Mouse (Mus musculus): ENCODE measurements around the gene Ednra. TPM values are rescaled to one million over a fixed set of nuclear protein-coding genes. Genes with fewer than 3 reads are reported as not detected.

The Ednra gene
- polyA plus RNA-seq, 1 experiment from 2014 or later, result 16.1 TPM

DNA sequence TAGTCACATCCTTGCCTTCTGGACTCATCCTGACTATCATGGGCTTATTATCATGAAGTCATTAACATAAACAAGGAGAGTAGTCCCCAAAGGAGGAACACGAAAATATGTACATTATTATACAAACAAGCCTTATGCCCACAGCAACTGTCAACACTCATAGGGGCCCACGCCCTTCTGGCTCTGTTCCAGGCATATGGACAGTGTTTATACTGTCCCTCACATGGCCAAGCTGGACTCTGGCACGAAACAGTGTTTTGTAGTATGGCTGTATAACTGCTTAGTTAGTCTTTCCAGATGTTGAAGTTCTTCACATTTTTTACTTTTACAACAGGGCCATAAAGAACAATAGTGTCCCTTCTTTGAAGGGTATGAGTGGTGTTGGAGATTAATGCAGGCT, 8.7 kb upstream of the Ednra start:
- Histone ChIP-seq H3K36me3 (ENCODE audit: control insufficient read depth, insufficient read depth, low read length) (no peaks in the 10 kb centered on the region), H3K27ac (ENCODE audit: low read length) (no peak overlapping the region), H3K27me3 (replicated peaks; ENCODE audit: control insufficient read depth, insufficient read depth, low read length) (no peaks in the 10 kb centered on the region), H3K9ac (ENCODE audit: low read depth, low read length) (no peak overlapping the region), H3K4me3 (ENCODE audit: low read length) (no peak overlapping the region), H3K4me2 (ENCODE audit: low read depth, low read length) (no peak overlapping the region), H3K9me3 (ENCODE audit: control insufficient read depth, low read length) (peaks cover 2% of the 10 kb centered on the region; the same call in 1 of the 2 replicates), H3K4me1 (ENCODE audit: control insufficient read depth, insufficient read depth, low read length) (no peaks in the 10 kb centered on the region)
- 63% methylated on average over 3 of the region's 3 CpGs for WGBS
- no peak for ATAC-seq

GRCm38 (mm10) chr8:77725406-77725805, 1.1 kb upstream of the Ednra start:
- ATAC-seq, result no peak
- WGBS, result 68% methylated on average over 5 of the region's 5 CpGs
- no peak overlapping the region for H3K4me2 ChIP-seq (ENCODE audit: low read depth, low read length)
- no peaks in the 10 kb centered on the region for H3K36me3 ChIP-seq (ENCODE audit: control insufficient read depth, insufficient read depth, low read length)
- H3K9me3 ChIP-seq (ENCODE audit: control insufficient read depth, low read length), result no peaks in the 10 kb centered on the region
- H3K27ac ChIP-seq (ENCODE audit: low read length), result peak overlapping the region; percentile 96; the same call in 1 of the 2 replicates
- peaks cover 11% of the 10 kb centered on the region for H3K4me1 ChIP-seq (ENCODE audit: control insufficient read depth, insufficient read depth, low read length)
- no peak overlapping the region for H3K4me3 ChIP-seq (ENCODE audit: low read length)
- no peak overlapping the region for H3K9ac ChIP-seq (ENCODE audit: low read depth, low read length)
- H3K27me3 ChIP-seq (replicated peaks; ENCODE audit: control insufficient read depth, insufficient read depth, low read length), result no peaks in the 10 kb centered on the region

- H3K4me1 ChIP-seq (ENCODE audit: control insufficient read depth, insufficient read depth, low read length), result peaks cover 11% of the 10 kb centered on the region
- 2% methylated on average over 16 of the region's 16 CpGs for WGBS
- no peaks in the 10 kb centered on the region for H3K9me3 ChIP-seq (ENCODE audit: control insufficient read depth, low read length)
- peak overlapping the region; percentile 96 for H3K27ac ChIP-seq (ENCODE audit: low read length)
- H3K9ac ChIP-seq (ENCODE audit: low read depth, low read length), result peak overlapping the region; percentile 80
- no peaks in the 10 kb centered on the region for H3K27me3 ChIP-seq (replicated peaks; ENCODE audit: control insufficient read depth, insufficient read depth, low read length)
- 0 out of 2 replicates have a peak, but pooled peaks cover 4% of the 10 kb centered on the region for H3K36me3 ChIP-seq (ENCODE audit: control insufficient read depth, insufficient read depth, low read length)
- peak; percentile 68 for ATAC-seq
- H3K4me3 ChIP-seq (ENCODE audit: low read length), result peak overlapping the region; percentile 63
- H3K4me2 ChIP-seq (ENCODE audit: low read depth, low read length), result peak overlapping the region; percentile 85
Observed at GRCm38 (mm10) chr8:77723534-77724045, 674 bp downstream of the Ednra start.

- H3K27me3 ChIP-seq (replicated peaks; ENCODE audit: control insufficient read depth, insufficient read depth, low read length), result no peaks in the 10 kb centered on the region
- peak overlapping the region; percentile 85 for H3K4me2 ChIP-seq (ENCODE audit: low read depth, low read length)
- ATAC-seq, result no peak
- H3K27ac ChIP-seq (ENCODE audit: low read length), result peak overlapping the region; percentile 96
- H3K4me1 ChIP-seq (ENCODE audit: control insufficient read depth, insufficient read depth, low read length), result peaks cover 11% of the 10 kb centered on the region
- no peaks in the 10 kb centered on the region for H3K9me3 ChIP-seq (ENCODE audit: control insufficient read depth, low read length)
- H3K9ac ChIP-seq (ENCODE audit: low read depth, low read length), result peak overlapping the region; percentile 80
- peak overlapping the region; percentile 63 for H3K4me3 ChIP-seq (ENCODE audit: low read length)
- WGBS, result 76% methylated on average over 4 of the region's 4 CpGs
- H3K36me3 ChIP-seq (ENCODE audit: control insufficient read depth, insufficient read depth, low read length), result 0 out of 2 replicates have a peak, but pooled peaks cover 4% of the 10 kb centered on the region
Observed at GRCm38 (mm10) chr8:77723018-77723417, 1.2 kb downstream of the Ednra start.

GRCm38 (mm10) chr8:77718933-77719332, 5.3 kb downstream of the Ednra start:
- WGBS, result 81% methylated on average over 2 of the region's 2 CpGs
- Histone ChIP-seq H3K27ac (ENCODE audit: low read length) (no peak overlapping the region), H3K36me3 (ENCODE audit: control insufficient read depth, insufficient read depth, low read length) (0 out of 2 replicates have a peak, but pooled peaks cover 4% of the 10 kb centered on the region), H3K4me1 (ENCODE audit: control insufficient read depth, insufficient read depth, low read length) (0 out of 2 replicates have a peak, but pooled peaks cover 3% of the 10 kb centered on the region), H3K9me3 (ENCODE audit: control insufficient read depth, low read length) (no peaks in the 10 kb centered on the region), H3K4me3 (ENCODE audit: low read length) (no peak overlapping the region), H3K4me2 (ENCODE audit: low read depth, low read length) (no peak overlapping the region), H3K9ac (ENCODE audit: low read depth, low read length) (no peak overlapping the region), H3K27me3 (replicated peaks; ENCODE audit: control insufficient read depth, insufficient read depth, low read length) (no peaks in the 10 kb centered on the region)
- no peak for ATAC-seq

DNA sequence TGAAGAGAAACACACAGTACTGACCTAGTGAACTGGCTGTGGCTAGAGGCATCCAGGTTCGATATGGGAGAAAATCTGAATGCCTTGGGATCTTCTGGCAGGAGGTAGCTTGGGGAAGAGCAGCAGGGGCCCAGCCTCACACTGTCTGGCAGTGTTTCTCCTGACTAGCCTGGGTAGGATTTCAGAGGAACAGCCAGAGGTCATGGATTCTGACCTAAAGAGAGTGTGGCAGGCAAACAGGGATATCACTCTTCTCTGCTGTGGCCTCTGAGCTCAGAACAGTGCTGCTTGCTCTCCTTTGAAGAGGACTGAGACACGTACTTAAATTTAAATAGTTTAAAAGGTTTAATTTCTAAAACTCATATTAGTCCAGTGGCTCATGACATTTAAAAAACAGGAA, 7.2 kb downstream of the Ednra start:
- H3K9ac ChIP-seq (ENCODE audit: low read depth, low read length), result no peak overlapping the region
- WGBS, result 46% methylated on average over 2 of the region's 2 CpGs
- H3K27me3 ChIP-seq (replicated peaks; ENCODE audit: control insufficient read depth, insufficient read depth, low read length), result no peaks in the 10 kb centered on the region
- no peak overlapping the region for H3K4me3 ChIP-seq (ENCODE audit: low read length)
- 0 out of 2 replicates have a peak, but pooled peaks cover 2% of the 10 kb centered on the region for H3K4me1 ChIP-seq (ENCODE audit: control insufficient read depth, insufficient read depth, low read length)
- no peaks in the 10 kb centered on the region for H3K9me3 ChIP-seq (ENCODE audit: control insufficient read depth, low read length)
- ATAC-seq, result no peak
- no peak overlapping the region for H3K27ac ChIP-seq (ENCODE audit: low read length)
- H3K36me3 ChIP-seq (ENCODE audit: control insufficient read depth, insufficient read depth, low read length), result 0 out of 2 replicates have a peak, but pooled peaks cover 4% of the 10 kb centered on the region
- no peak overlapping the region for H3K4me2 ChIP-seq (ENCODE audit: low read depth, low read length)

GRCm38 (mm10) chr8:77714455-77714854, 9.8 kb downstream of the Ednra start:
- no peak overlapping the region for H3K4me2 ChIP-seq (ENCODE audit: low read depth, low read length)
- no peaks in the 10 kb centered on the region for H3K27me3 ChIP-seq (replicated peaks; ENCODE audit: control insufficient read depth, insufficient read depth, low read length)
- H3K36me3 ChIP-seq (ENCODE audit: control insufficient read depth, insufficient read depth, low read length), result no peaks in the 10 kb centered on the region
- H3K9me3 ChIP-seq (ENCODE audit: control insufficient read depth, low read length), result no peaks in the 10 kb centered on the region
- WGBS, result 66% methylated on average over 7 of the region's 7 CpGs
- H3K4me3 ChIP-seq (ENCODE audit: low read length), result no peak overlapping the region
- no peak overlapping the region for H3K27ac ChIP-seq (ENCODE audit: low read length)
- H3K9ac ChIP-seq (ENCODE audit: low read depth, low read length), result no peak overlapping the region
- H3K4me1 ChIP-seq (ENCODE audit: control insufficient read depth, insufficient read depth, low read length), result 0 out of 2 replicates have a peak, but pooled peaks cover 2% of the 10 kb centered on the region
- ATAC-seq, result no peak

- 0 out of 2 replicates have a peak, but pooled peaks cover 2% of the 10 kb centered on the region for H3K4me1 ChIP-seq (ENCODE audit: control insufficient read depth, insufficient read depth, low read length)
- H3K27ac ChIP-seq (ENCODE audit: low read length), result no peak overlapping the region
- ATAC-seq, result no peak
- no peaks in the 10 kb centered on the region for H3K27me3 ChIP-seq (replicated peaks; ENCODE audit: control insufficient read depth, insufficient read depth, low read length)
- H3K9me3 ChIP-seq (ENCODE audit: control insufficient read depth, low read length), result no peaks in the 10 kb centered on the region
- no peaks in the 10 kb centered on the region for H3K36me3 ChIP-seq (ENCODE audit: control insufficient read depth, insufficient read depth, low read length)
- 83% methylated on average over 5 of the region's 5 CpGs for WGBS
- no peak overlapping the region for H3K4me3 ChIP-seq (ENCODE audit: low read length)
- no peak overlapping the region for H3K9ac ChIP-seq (ENCODE audit: low read depth, low read length)
- no peak overlapping the region for H3K4me2 ChIP-seq (ENCODE audit: low read depth, low read length)
Observed at GRCm38 (mm10) chr8:77713688-77714087, 10.6 kb downstream of the Ednra start.

DNA sequence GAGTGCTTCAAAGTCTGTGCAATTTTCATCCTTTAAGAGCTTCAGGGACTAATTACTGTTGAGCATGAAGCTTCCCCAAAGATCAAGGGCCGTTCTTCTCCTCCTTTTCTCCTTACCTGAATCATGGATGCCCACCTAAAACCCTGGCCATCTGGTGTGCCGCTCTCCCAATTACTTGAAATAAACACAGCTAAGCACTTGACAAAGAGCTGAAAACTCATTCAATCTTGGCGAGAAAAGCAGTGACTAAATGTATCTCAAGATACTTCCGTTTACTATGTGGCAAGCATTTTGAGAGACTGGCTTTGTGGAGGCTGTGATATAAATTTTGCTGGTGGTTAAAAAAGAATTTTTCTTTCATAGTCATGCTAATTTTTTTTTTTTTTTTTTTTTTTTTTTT, 19.5 kb downstream of the Ednra start:
- no peaks in the 10 kb centered on the region for H3K27me3 ChIP-seq (replicated peaks; ENCODE audit: control insufficient read depth, insufficient read depth, low read length)
- WGBS, result 86% methylated on average over 4 of the region's 4 CpGs

GRCm38 (mm10) chr8:77698028-77698427, 26.2 kb downstream of the Ednra start:
- WGBS, result 86% methylated on average over 10 of the region's 10 CpGs
- H3K4me1 ChIP-seq (ENCODE audit: control insufficient read depth, insufficient read depth, low read length), result no peaks in the 10 kb centered on the region

More for the DNA sequence above, 19.5 kb downstream of the Ednra start:
- Histone ChIP-seq H3K4me1 (ENCODE audit: control insufficient read depth, insufficient read depth, low read length) (no peaks in the 10 kb centered on the region), H3K4me2 (ENCODE audit: low read depth, low read length) (no peak overlapping the region), H3K36me3 (ENCODE audit: control insufficient read depth, insufficient read depth, low read length) (no peaks in the 10 kb centered on the region), H3K9ac (ENCODE audit: low read depth, low read length) (no peak overlapping the region), H3K27ac (ENCODE audit: low read length) (no peak overlapping the region), H3K9me3 (ENCODE audit: control insufficient read depth, low read length) (no peaks in the 10 kb centered on the region), H3K4me3 (ENCODE audit: low read length) (no peak overlapping the region)
- no peak for ATAC-seq

More at GRCm38 (mm10) chr8:77698028-77698427, 26.2 kb downstream of the Ednra start:
- no peak overlapping the region for H3K4me2 ChIP-seq (ENCODE audit: low read depth, low read length)
- no peaks in the 10 kb centered on the region for H3K9me3 ChIP-seq (ENCODE audit: control insufficient read depth, low read length)
- no peak overlapping the region for H3K4me3 ChIP-seq (ENCODE audit: low read length)
- H3K27me3 ChIP-seq (replicated peaks; ENCODE audit: control insufficient read depth, insufficient read depth, low read length), result no peaks in the 10 kb centered on the region
- H3K9ac ChIP-seq (ENCODE audit: low read depth, low read length), result no peak overlapping the region
- no peaks in the 10 kb centered on the region for H3K36me3 ChIP-seq (ENCODE audit: control insufficient read depth, insufficient read depth, low read length)
- H3K27ac ChIP-seq (ENCODE audit: low read length), result no peak overlapping the region
- no peak for ATAC-seq
